Mouse (Mus musculus) ES-E14 (cell line): Measurements from ENCODE around the gene Rsph6a. TPM values are rescaled to one million over a fixed set of nuclear protein-coding genes. Genes with fewer than 3 reads are reported as not detected.

Source experiments
- DNase-seq: peaks from one replicate; pipeline ENCODE4 v3.0.0-alpha.2; 2013; ENCODE audit warnings: low read depth, low spot score
- H3K27ac ChIP-seq: 2 replicates; pipeline ENCODE4 v1.5.1; 2012; ENCODE audit warnings: low read depth, mild to moderate bottlenecking, low read length, moderate library complexity, mixed read lengths; ENCODE audit not compliant: poor library complexity, insufficient read depth, severe bottlenecking
- H3K36me3 ChIP-seq: 2 replicates; pipeline ENCODE4 v1.6.1; 2012; ENCODE audit warnings: mild to moderate bottlenecking, low read length, moderate library complexity, mixed read lengths; ENCODE audit not compliant: control insufficient read depth, poor library complexity, insufficient read depth, severe bottlenecking
- H3K4me1 ChIP-seq, 2 experiments: fragments of 150-350 bp in 1 of 2; sonication (generic) in 1 of 2; 2 replicates each; pipeline ENCODE4 v1.6.1; 2012; ENCODE audit warnings: low read length in 2 of 2, mild to moderate bottlenecking in 1 of 2, mixed read lengths in 1 of 2; ENCODE audit not compliant: control insufficient read depth in 2 of 2, insufficient read depth in 2 of 2, poor library complexity in 1 of 2
- H3K4me3 ChIP-seq, 2 experiments: fragments of 150-350 bp in 1 of 2; sonication (generic) in 1 of 2; 2 replicates each; pipeline ENCODE4 v1.5.1; 2012; ENCODE audit warnings: low read length in 2 of 2, low read depth in 1 of 2, mild to moderate bottlenecking in 1 of 2, mixed read lengths in 1 of 2; ENCODE audit not compliant: insufficient read depth in 1 of 2, poor library complexity in 1 of 2, severe bottlenecking in 1 of 2
- H3K9ac ChIP-seq: 2 replicates; pipeline ENCODE4 v1.6.1; 2012; ENCODE audit warnings: low read depth, mild to moderate bottlenecking, low read length, mixed read lengths; ENCODE audit not compliant: poor library complexity, insufficient read depth, severe bottlenecking
- H3K9me3 ChIP-seq: fragments of 150-350 bp; sonication (generic); 2 replicates; pipeline ENCODE4 v1.6.1; 2012; ENCODE audit warnings: low read depth, mild to moderate bottlenecking, low read length; ENCODE audit not compliant: control insufficient read depth, insufficient read depth
- CHD2 ChIP-seq: IDR thresholded peaks from 2 replicates; pipeline ENCODE4 v1.6.1; 2014; ENCODE audit warnings: mild to moderate bottlenecking, low read depth, low read length, inconsistent platforms
- HCFC1 ChIP-seq: IDR thresholded peaks from 2 replicates; pipeline ENCODE4 v1.6.1; 2012; ENCODE audit warnings: low read length, inconsistent platforms, borderline replicate concordance; ENCODE audit not compliant: insufficient read depth
- MAFK ChIP-seq: IDR thresholded peaks from 2 replicates; pipeline ENCODE4 v1.6.1; 2014; ENCODE audit warnings: mild to moderate bottlenecking, low read depth, low read length, inconsistent platforms; ENCODE audit not compliant: insufficient read depth
- ZC3H11A ChIP-seq: IDR thresholded peaks from 2 replicates; pipeline ENCODE4 v1.6.1; 2012; ENCODE audit warnings: low read depth, mild to moderate bottlenecking, inconsistent platforms, low read length, borderline replicate concordance
- ZNF384 ChIP-seq: IDR thresholded peaks from 2 replicates; pipeline ENCODE4 v1.6.1; 2012; ENCODE audit warnings: low read depth, low read length, inconsistent platforms
- in situ Hi-C, 2 experiments: fragments of 600-800 bp; cut with MboI; formaldehyde crosslinking; loops; one replicate each; pipeline ENCODE4 v1.15.1; 2025; ENCODE audit warnings: low sequenced_read_pairs in 2 of 2, inconsistent platforms in 1 of 2; ENCODE audit not compliant: unreplicated experiment in 2 of 2
- total RNA-seq: library from RNA; depleted of rRNA; stranded (reverse); fragments of 300-350 nt; gene quantifications from 2 replicates; pipeline ENCODE4 v1.2.3, GENCODE M21; 2012

Gene Rsph6a
- total RNA-seq, 1 experiment: 0.94 TPM

- H3K4me1 ChIP-seq: peaks cover 2 to 14% of the 10 kb centered on the region in 2 experiments; a peak in 2 of 4 replicates
- H3K4me3 ChIP-seq: peak overlapping the region; percentile 53 to 68
- in situ Hi-C loops: no loop called here
- H3K9ac ChIP-seq: peak overlapping the region; percentile 19; the same call in 1 of the 2 replicates
- H3K27ac ChIP-seq: no peak overlapping the region
- H3K9me3 ChIP-seq: no peaks in the 10 kb centered on the region
- H3K36me3 ChIP-seq: peaks cover 3% of the 10 kb centered on the region; the same call in 1 of the 2 replicates
- peak; percentile 63 for DNase-seq
- TF ChIP-seq HCFC1 (peak; percentile 42; the same call in 1 of the 2 replicates), ZC3H11A (no peak)
These were observed 38.7 kb downstream of the Rsph6a start for GRCm38 (mm10) chr7:19093174-19093521.

- peak overlapping the region; percentile 27; the same call in 1 of the 2 replicates for H3K27ac ChIP-seq
- peaks cover 3% of the 10 kb centered on the region; the same call in 1 of the 2 replicates for H3K36me3 ChIP-seq
- peak overlapping the region; percentile 64 for H3K9ac ChIP-seq
- TF ChIP-seq CHD2: peak; percentile 9; the same call in 1 of the 2 replicates
- peak; percentile 25; the same call in 1 of the 2 replicates for TF ChIP-seq HCFC1
- peak; percentile 40; the same call in 1 of the 2 replicates for TF ChIP-seq ZNF384
- TF ChIP-seq MAFK: no peak
- no peak for TF ChIP-seq ZC3H11A
- no peaks in the 10 kb centered on the region for H3K9me3 ChIP-seq
- H3K4me3 ChIP-seq: peak overlapping the region; percentile 72 to 74
- H3K4me1 ChIP-seq: peaks cover 2 to 14% of the 10 kb centered on the region in 2 experiments; a peak in 2 of 4 replicates
- in situ Hi-C loops: no loop called here
- peak; percentile 97 for DNase-seq
These were observed 39.3 kb downstream of the Rsph6a start for GRCm38 (mm10) chr7:19093537-19094385.

- in situ Hi-C loops: no loop called here
- no peaks in the 10 kb centered on the region for H3K36me3 ChIP-seq
- DNase-seq: no peak
- H3K9ac ChIP-seq: peak within 1 kb of the TSS; percentile 64
- peak within 1 kb of the TSS; percentile 72 to 74 for H3K4me3 ChIP-seq
- peaks cover 2 to 14% of the 10 kb centered on the region in 2 experiments; a peak in 2 of 4 replicates for H3K4me1 ChIP-seq
- H3K9me3 ChIP-seq: no peaks in the 10 kb centered on the region
- TF ChIP-seq ZC3H11A (no peak), ZNF384 (no peak), MAFK (no peak), CHD2 (no peak), HCFC1 (no peak)
- peak within 1 kb of the TSS; percentile 27; the same call in 1 of the 2 replicates for H3K27ac ChIP-seq
These were observed 40.0 kb downstream of the Rsph6a start, which contains the start of gene Six5 for GRCm38 (mm10) chr7:19094471-19094825. Gene Six5, plus strand, starts transcription at chr7:19094594.

- in situ Hi-C loops: no loop called here
- no peak for DNase-seq
- H3K36me3 ChIP-seq: no peaks in the 10 kb centered on the region
- no peak overlapping the region for H3K27ac ChIP-seq
- TF ChIP-seq ZC3H11A: no peak
- TF ChIP-seq CHD2: no peak
- TF ChIP-seq HCFC1: no peak
- no peak for TF ChIP-seq MAFK
- H3K4me3 ChIP-seq: peak overlapping the region; percentile 72 to 74
- peak overlapping the region; percentile 64 for H3K9ac ChIP-seq
- H3K9me3 ChIP-seq: no peaks in the 10 kb centered on the region
- H3K4me1 ChIP-seq: peaks cover 2 to 14% of the 10 kb centered on the region in 2 experiments; a peak in 2 of 4 replicates
These were observed 40.6 kb downstream of the Rsph6a start for GRCm38 (mm10) chr7:19094826-19095750.
